Mouse (Mus musculus) testis, adult 2 months (tissue): Measurements from ENCODE around the gene Chka.

Experiments used
- CTCF ChIP-seq: fragments of 200-500 bp; IDR thresholded peaks from 2 replicates; pipeline ENCODE4 v1.5.1; 2012; ENCODE audit warnings: low read depth, mild to moderate bottlenecking, inconsistent platforms, low read length, moderate library complexity; ENCODE audit not compliant: control insufficient read depth, insufficient read depth, insufficient replicate concordance
- POLR2A ChIP-seq: fragments of 200-500 bp; IDR thresholded peaks from 2 replicates; pipeline ENCODE4 v1.6.1; 2012; ENCODE audit warnings: low read depth, mild to moderate bottlenecking, inconsistent platforms, low read length, moderate library complexity; ENCODE audit not compliant: control insufficient read depth

DNA sequence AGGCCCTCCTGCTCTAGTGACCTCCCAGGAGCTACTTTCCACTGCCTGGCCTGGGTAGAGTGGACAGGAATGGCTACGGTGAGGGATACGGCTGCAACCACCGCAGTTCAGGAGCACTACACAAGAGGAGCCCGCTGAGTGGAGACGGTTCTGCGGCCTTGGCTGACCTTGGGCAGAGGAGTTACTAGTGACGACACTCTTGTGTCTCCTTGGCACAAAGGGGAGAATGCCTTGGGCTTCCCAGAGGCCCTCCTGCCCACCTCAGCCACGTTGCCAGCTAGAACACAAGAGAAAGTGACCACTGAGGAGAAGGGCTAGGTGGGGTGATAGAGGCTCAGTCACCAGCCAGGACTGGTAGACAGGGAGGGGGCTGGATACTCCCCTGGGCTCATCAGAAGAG lies 72.6 kb downstream of the Chka start:
- TF ChIP-seq POLR2A (no peak), CTCF (no peak)
